Comparison of ENCODE assay signal across 23 mouse cellular contexts in the genomic region with DNA sequence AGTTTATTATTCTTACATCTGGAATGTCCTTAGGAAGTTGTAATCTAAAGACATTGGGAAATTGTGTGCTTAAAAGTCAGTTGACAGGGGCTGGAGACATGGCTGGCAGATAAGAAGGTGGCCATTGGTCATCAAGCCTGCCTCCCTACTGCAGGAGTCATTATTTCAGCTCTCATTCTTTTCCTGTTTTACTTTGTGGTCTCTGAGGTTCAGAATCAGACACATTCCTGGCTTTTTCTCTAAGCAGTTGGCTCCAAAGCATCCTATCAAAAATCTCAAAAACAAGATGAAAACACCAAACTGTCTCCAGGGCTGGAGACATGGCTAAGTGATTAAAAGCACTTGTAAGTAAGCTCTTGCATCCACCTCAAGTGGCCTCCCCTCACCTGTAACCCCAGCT. TPM values are rescaled to one million over a fixed set of nuclear protein-coding genes. Genes with fewer than 3 reads are reported as not detected.
DNase-seq lines count a peak whose midpoint lies in the region; ATAC-seq and TF ChIP-seq lines count a peak whose summit lies in the region.
"Had no signal": no experiment of that assay in that cellular context is flagged by ENCODE, and none has a peak within 500 bp of the region (broad histone marks: within the 10 kb centered on the region; RNA-seq: fewer than 3 reads in every experiment).

No protein-coding gene starts in this region.

- H3K4me1 ChIP-seq in liver, embryonic 12.5 days: peaks cover 10% of the 10 kb centered on the region

- peaks cover 14% of the 10 kb centered on the region for H3K36me3 ChIP-seq in liver, embryonic 12.5 days
- H3K36me3 ChIP-seq: embryonic facial prominence, embryonic 15.5 days; forebrain, embryonic 15.5 days had no signal

- no peak overlapping the region for H3K9ac ChIP-seq in liver, embryonic 12.5 days
- H3K9ac ChIP-seq: embryonic facial prominence, embryonic 13.5 days; embryonic facial prominence, embryonic 15.5 days; forebrain, embryonic 13.5 days; forebrain, embryonic 15.5 days; forebrain, postnatal 0 days had no signal

- H3K9me3 ChIP-seq in liver, embryonic 12.5 days (replicated peaks): no peaks in the 10 kb centered on the region
- H3K9me3 ChIP-seq: embryonic facial prominence, embryonic 13.5 days; embryonic facial prominence, embryonic 15.5 days; forebrain, embryonic 13.5 days; forebrain, embryonic 15.5 days; G1E had no signal

- no peak for DNase-seq in gastrocnemius, adult 2 months
- no peak for DNase-seq in gastrocnemius, postnatal 4 days (ENCODE audit: low spot score in 2 of 2)
- DNase-seq in layer of hippocampus, adult 2 months (ENCODE audit: low spot score in 2 of 2): no peak
- no peak for DNase-seq in layer of hippocampus, postnatal 25 days (ENCODE audit: extremely low spot score in 1 of 2, low spot score in 1 of 2)
- no peak for DNase-seq in Patski (ENCODE audit: low read depth, low spot score)
- DNase-seq: B cell, adult 2 months; cerebellum, adult 11 months; cerebellum, adult 18-20 months; cerebellum, adult 8-10 months; cerebellum, adult 9-11 months; cerebellum, postnatal 36 days; embryo, embryonic 11 days had no signal

- 0 out of 2 replicates have a peak overlapping the region, but pooled peaks have one; percentile 20 for H3K27ac ChIP-seq in gastrocnemius, adult 2 months
- peak overlapping the region; percentile 11; the same call in 1 of the 2 replicates for H3K27ac ChIP-seq in layer of hippocampus, adult 2 months
- H3K27ac ChIP-seq in liver, embryonic 12.5 days: no peak overlapping the region
- H3K27ac ChIP-seq: embryonic facial prominence, embryonic 13.5 days; embryonic facial prominence, embryonic 15.5 days; forebrain, embryonic 15.5 days had no signal

- POLR2A ChIA-PET in Patski (lab: Charles Lee): no interaction called here

- peak; percentile 74 for ATAC-seq in Patski
- ATAC-seq in monocyte, adult 5-6 weeks (replicated peaks; ENCODE audit: insufficient number of reproducible peaks, low FRiP score, low TSS enrichment, poor library complexity, severe bottlenecking): no peak
- ATAC-seq in liver, embryonic 12.5 days: no peak
- ATAC-seq: CD4-positive, CD25-positive, alpha-beta regulatory T cell, adult 4 months; forebrain, embryonic 13.5 days; forebrain, embryonic 15.5 days had no signal

- H3K27me3 ChIP-seq in Patski: no peaks in the 10 kb centered on the region
- H3K27me3 ChIP-seq in liver, embryonic 12.5 days (replicated peaks): no peaks in the 10 kb centered on the region
- H3K27me3 ChIP-seq: CH12.LX; embryonic facial prominence, embryonic 13.5 days; embryonic facial prominence, embryonic 15.5 days; forebrain, embryonic 13.5 days; forebrain, embryonic 15.5 days had no signal

- TF ChIP-seq CTCF in gastrocnemius, adult 2 months (IDR thresholded peaks at IDR 0.05): no peak
- no peak for TF ChIP-seq CTCF in layer of hippocampus, adult 2 months (conservative IDR thresholded peaks at IDR 0.05)
- no peak for TF ChIP-seq CTCF in Patski (IDR thresholded peaks at IDR 0.05)

- intact Hi-C loops in gastrocnemius, adult 2 months (cut with DNase I): no loop called here

- H3K4me3 ChIP-seq in gastrocnemius, adult 2 months: no peak overlapping the region
- no peak overlapping the region for H3K4me3 ChIP-seq in layer of hippocampus, adult 2 months
- no peak overlapping the region for H3K4me3 ChIP-seq in liver, embryonic 12.5 days
- H3K4me3 ChIP-seq: embryonic facial prominence, embryonic 13.5 days; embryonic facial prominence, embryonic 15.5 days; erythroblast, embryonic 14.5 days; forebrain, embryonic 13.5 days; forebrain, embryonic 15.5 days had no signal

- CTCF ChIA-PET in Patski (lab: Charles Lee): interaction anchor here (1.4 to 1.8 kb wide), 2 partner anchors 10 to 39 kb away, joined by 4 to 5 read pairs; no protein-coding TSS in a partner anchor

- in situ Hi-C loops in Patski (cut with MboI; ENCODE audit: low pct_unique_long_range_greater_than_20kb): no loop called here

- H3K4me2 ChIP-seq in liver, embryonic 12.5 days: no peak overlapping the region
- H3K4me2 ChIP-seq: embryonic facial prominence, embryonic 13.5 days; embryonic facial prominence, embryonic 15.5 days; forebrain, embryonic 13.5 days; forebrain, embryonic 15.5 days had no signal

RNA-seq across cellular contexts. Expression of a gene that starts 49.5 kb away (rescaled TPM):
- 10 to 100 TPM; 45.9 to 50.5 TPM for total RNA-seq in gastrocnemius, adult 2 months (2021)
- total RNA-seq in gastrocnemius, postnatal 4 days (2021): 100 to 1,000 TPM; 116 to 132 TPM
- 100 to 1,000 TPM in 1 of 2 experiments, 10 to 100 TPM in 1; 92.5 to 102 TPM for total RNA-seq in layer of hippocampus, adult 2 months (2021)
- total RNA-seq in layer of hippocampus, postnatal 25 days (2021): 100 to 1,000 TPM in 1 of 2 experiments, 10 to 100 TPM in 1; 88.7 to 103 TPM
- 39.0 TPM for polyA plus RNA-seq in Patski (2021)
- total RNA-seq in monocyte, adult 5-6 weeks (2017): 27.5 to 66.1 TPM (median 30.9 TPM) in 3 replicates
- 21.6 and 22.3 TPM in 2 replicates for polyA plus RNA-seq in liver, embryonic 12.5 days (2016; fragmentation: Nextera tagmentation; extraction: Ambion mirVana)
